Mouse (Mus musculus) embryo, embryonic 11 days (tissue): Measurements from ENCODE around the gene Lhfpl2.
"Not testable (repeated sequence)": the region's sequence is repeated elsewhere in the genome, so short reads cannot be mapped to it uniquely, and the experiment has no call there.

ENCODE experiments used
- DNase-seq: peaks from one replicate; pipeline ENCODE4 v3.0.0-alpha.2; 2015

Gene Lhfpl2

DNA sequence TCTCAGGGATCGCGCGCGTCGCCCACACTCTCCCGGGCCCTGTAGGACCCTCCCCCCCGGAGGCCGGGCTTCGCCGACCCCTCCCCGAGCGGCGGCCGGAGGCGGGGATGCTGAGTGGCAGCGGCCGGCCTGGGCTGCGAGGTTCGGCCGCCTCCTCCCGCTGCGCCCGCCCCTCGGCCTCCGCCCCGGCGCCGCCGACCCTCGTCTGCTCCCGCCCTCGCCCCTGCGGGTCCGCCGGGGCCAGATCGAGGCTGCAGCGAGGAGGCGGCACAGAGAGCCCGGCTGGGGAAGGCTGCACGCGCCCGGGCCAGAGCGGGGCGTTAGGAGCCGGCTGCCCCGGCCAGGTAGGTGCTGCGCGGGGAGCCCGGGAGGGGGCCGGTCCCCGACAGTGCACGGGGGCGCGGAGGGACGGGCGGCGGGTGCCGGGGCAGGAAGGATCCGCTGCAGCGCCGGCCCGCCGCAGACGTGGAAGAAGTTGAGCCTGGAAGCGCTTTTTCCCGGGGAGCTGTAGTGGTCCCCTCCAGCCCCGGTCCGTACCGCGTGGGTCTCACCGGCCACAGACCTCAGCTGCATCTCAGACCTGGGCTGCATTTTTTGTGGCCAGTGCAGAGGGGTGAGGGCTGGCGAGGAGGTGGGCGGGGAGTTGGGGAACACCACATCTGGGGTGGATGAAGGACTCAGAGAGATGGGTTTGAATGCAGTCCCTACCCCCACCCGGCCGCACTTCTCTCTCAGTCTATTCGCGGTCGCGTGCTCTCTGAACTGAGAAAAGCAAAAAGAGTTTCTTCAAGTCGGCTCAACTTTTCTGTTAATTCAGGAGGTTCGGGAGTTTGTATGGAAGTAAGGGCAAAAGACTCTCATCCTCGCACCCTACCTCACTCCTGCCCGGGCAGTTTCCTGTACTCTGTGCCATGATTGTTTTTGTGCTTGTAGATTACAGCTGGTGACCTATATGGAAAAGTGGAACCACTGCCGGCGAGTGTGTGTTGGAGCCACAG, at the start of gene Lhfpl2:
TSS of gene Lhfpl2 (plus strand) at position 234 of the 998 bp plus-strand sequence.
- DNase-seq = peak; percentile 92

GRCm38 (mm10) chr13:94011996-94012575, 45.5 kb upstream of the Lhfpl2 start:
- no peak for DNase-seq

- DNase-seq = no peak
Observed at GRCm38 (mm10) chr13:94013986-94014385, 43.6 kb upstream of the Lhfpl2 start.

GRCm38 (mm10) chr13:94024575-94024974, 33.0 kb upstream of the Lhfpl2 start:
- DNase-seq = not testable (repeated sequence)

DNA sequence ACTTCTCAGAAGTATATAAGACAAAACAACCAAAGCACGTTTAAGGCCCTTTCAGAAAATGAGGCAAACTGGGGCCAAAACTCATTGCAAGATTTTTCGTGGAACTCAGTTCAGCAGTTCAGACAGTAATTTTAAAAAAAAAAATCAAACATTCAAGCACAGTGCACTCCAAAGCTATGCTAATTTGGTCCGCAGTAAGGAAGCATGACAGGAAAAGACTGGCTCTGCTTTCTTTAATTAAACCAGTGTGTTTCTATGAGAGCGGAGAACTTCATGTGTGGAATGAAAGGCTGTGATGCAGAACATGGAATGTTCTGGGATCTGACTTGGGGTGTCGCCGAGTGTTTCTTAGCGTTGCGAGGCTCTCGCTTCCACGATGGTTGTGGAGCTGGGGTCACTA, 28.4 kb upstream of the Lhfpl2 start:
- no peak for DNase-seq

GRCm38 (mm10) chr13:94030551-94030950, 27.0 kb upstream of the Lhfpl2 start:
- DNase-seq = no peak

GRCm38 (mm10) chr13:94037313-94038051, 20.1 kb upstream of the Lhfpl2 start:
- DNase-seq = no peak

GRCm38 (mm10) chr13:94038052-94038340, 19.6 kb upstream of the Lhfpl2 start:
- no peak for DNase-seq

- DNase-seq = no peak
Observed at GRCm38 (mm10) chr13:94050036-94050435, 7.6 kb upstream of the Lhfpl2 start.

- no peak for DNase-seq
Observed at GRCm38 (mm10) chr13:94050782-94051181, 6.8 kb upstream of the Lhfpl2 start.

- DNase-seq = no peak
Observed at GRCm38 (mm10) chr13:94057036-94057562, 497 bp upstream of the Lhfpl2 start.

GRCm38 (mm10) chr13:94058642-94059222, 1.1 kb downstream of the Lhfpl2 start:
- no peak for DNase-seq

DNA sequence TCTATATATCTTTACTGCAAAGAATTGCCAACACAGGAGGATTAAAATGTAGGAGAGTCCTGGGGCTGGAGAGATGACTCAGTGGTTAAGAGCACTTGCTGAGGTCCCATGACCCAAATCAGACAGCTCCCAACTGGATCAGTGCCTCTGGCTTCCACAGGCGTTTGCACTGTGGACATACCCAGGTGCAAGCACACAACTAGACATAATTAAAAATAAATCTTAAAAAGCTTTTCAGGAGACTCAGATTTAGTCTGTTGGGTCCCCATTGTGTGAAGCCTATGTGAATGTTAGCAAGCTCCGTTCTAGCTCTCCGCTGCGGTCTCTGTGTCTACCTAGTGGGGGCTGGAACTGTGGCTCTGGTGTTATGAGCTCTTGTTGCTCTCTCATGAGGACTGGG, 1.8 kb downstream of the Lhfpl2 start:
- no peak for DNase-seq

DNA sequence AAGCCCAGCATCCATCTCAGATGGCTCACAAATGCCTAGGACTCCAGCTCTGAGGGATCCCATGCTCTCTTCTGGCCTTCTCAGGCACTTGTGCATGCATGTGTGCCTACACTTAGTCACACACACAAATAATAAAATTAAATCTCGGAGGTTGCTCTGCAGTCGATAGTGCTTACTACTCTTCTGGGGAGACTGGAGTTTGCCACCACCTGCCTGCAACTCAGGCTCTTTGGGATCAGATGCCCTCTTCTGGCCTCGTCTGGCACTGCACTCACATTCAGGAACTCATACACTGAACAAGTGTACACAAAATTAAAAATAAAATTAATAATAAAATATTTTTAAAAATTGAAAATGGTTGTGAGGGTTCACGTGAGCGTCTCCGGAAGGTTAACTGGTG, 2.2 kb downstream of the Lhfpl2 start:
- no peak for DNase-seq

DNA sequence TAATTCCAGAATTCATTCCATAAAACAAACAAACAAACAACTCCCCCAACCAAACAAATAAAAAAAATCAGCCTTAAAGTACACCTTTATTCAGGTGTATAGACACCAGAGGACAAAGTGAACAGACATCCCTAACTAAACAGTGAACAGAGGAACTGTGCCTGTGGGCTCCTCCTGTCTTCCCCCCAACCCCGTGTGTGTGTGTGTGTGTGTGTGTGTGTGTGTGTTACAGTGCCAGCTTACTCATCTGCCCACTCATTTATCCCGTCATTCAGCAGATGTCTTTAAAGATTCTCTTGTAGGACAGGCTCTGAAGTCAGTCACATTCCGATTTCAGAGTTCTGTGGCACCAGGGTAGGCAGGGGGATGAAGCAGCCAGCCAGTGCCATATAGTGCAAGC, 2.9 kb downstream of the Lhfpl2 start:
- DNase-seq = no peak

DNA sequence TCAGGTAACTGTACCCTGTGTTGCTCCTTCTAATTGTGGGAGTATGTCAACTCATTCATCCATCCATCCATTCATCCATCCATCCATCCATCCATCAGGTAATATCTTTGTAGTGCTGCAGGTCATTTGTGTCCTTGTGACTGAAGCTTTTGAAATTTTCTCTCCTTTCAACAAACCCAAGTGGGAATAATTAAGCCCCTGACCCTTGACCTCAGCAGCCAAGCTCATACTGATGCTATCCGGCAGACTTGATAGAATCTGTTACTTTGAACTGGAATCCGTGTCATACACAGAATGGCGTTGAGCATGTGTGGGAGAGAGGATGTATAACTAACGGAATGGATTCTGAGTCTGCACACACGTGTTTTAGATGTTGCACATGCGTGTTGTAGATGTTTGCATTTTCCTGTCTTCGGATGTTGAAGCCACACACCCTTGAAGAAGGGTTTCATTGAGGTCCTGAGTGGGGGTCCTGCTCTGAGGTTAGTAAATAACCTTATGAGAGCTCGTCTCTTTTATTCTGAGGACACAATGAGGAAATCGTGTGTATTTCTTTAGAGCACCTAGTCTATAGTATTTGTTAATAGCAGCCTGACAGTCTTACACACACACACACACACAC, 3.8 kb downstream of the Lhfpl2 start:
- no peak for DNase-seq

- DNase-seq = no peak
Observed at GRCm38 (mm10) chr13:94062349-94063111, 4.9 kb downstream of the Lhfpl2 start.

GRCm38 (mm10) chr13:94063156-94063555, 5.6 kb downstream of the Lhfpl2 start:
- DNase-seq = no peak

DNA sequence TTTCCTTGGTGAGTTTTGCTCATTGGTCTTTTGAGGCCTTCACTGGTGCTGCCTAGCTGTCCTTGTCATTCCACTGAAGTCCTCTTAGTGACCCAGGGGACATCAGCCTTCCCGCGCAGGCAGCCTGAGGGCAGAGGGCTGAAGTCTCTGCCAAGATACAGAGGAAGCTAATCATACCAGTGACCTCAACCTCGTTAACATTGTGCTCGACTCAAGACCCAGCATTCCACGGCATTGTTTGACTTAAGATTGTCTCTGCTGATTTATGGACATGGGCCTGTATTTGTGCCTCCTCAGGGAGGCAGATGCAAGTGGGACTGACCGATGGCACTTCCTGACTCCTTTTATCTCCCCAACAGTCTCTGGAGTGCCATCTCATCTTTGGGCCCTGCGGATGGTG, 7.0 kb downstream of the Lhfpl2 start:
- DNase-seq = no peak

DNA sequence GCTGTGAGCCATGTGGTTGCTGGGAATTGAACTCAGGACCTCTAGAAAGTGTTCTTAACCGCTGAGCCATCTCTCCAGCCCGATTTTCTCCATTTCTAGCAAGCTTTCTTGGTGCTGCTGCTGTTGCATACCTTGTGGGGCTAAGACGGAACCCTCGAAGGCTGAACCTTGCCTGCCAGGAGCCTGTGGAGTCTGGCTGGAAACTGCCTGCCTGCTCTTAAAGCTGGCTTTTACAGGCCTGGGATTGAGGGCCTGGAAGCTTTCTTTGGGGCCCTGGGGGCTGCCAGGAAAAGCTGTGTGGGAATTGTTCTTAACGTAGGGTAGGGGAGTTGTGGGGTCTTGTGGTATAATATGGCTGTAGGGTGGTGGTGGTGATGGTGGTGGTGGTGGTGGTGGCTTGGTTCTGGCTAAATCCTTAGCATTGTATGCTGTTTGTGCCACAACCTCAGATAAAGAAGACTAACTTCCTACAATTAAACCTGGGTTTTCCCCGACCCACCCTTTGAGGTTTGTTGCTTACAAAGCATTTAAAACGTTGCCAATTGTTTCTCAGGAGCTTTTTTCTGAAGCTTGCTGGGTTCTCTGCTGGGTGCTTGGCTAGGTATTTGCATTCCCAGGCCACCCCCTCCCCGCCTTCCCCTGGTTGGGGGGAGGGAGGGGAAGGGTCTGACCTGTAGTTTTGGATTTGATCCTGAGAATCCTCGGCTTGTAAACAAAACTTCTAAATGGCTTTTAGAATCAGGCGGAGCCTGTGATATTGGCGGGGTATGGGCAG, 7.9 kb downstream of the Lhfpl2 start:
- DNase-seq = no peak
